Mouse (Mus musculus) neutrophil, adult 5-6 weeks (primary cell): ENCODE results near the gene Cadps. TPM values are rescaled to one million over a fixed set of nuclear protein-coding genes. Genes with fewer than 3 reads are reported as not detected.
"Not testable (repeated sequence)": the region's sequence is repeated elsewhere in the genome, so short reads cannot be mapped to it uniquely, and the experiment has no call there.

Source experiments
- ATAC-seq: fragments of 151-379, 151-347 bp; 2 replicates; pipeline ENCODE4 v1.8.0; 2017; ENCODE audit warnings: mild to moderate bottlenecking, moderate TSS enrichment; ENCODE audit not compliant: insufficient number of reproducible peaks, poor library complexity, low FRiP score, severe bottlenecking; ENCODE audit errors: extremely low read depth
- total RNA-seq: library from RNA; stranded (forward); fragments of 200-1000 nt; gene quantifications from 2 replicates; pipeline ENCODE4 v1.2.3, GENCODE M21; 2017

Gene Cadps
- total RNA-seq, 1 experiment from 2014 or later: not detected

- ATAC-seq: no peak
Measured at GRCm38 (mm10) chr14:12607025-12607424, 215.9 kb downstream of the Cadps start.

- no peak for ATAC-seq
Measured at GRCm38 (mm10) chr14:12606202-12606601, 216.7 kb downstream of the Cadps start.

DNA sequence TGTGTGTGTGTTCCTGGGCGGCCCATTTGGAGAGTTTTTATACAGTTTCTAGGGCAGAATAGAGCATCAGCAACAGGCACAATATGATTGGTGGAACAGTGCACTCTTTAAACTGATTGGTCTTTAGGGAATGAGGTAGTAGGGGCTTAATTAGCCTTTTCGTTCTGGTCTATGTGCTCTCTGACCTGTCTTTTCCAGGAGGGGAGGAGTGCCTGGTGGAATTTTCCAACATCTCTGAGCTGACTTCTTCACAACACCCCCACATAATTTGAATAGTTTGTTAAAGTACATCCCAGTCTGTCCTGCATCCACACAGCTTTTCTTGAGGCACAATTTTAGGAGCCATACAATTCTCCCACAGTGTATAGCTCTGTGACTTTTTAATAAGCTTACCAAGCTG lies 220.8 kb downstream of the Cadps start:
- no peak for ATAC-seq

GRCm38 (mm10) chr14:12595326-12595725 lies 227.6 kb downstream of the Cadps start:
- no peak for ATAC-seq

DNA sequence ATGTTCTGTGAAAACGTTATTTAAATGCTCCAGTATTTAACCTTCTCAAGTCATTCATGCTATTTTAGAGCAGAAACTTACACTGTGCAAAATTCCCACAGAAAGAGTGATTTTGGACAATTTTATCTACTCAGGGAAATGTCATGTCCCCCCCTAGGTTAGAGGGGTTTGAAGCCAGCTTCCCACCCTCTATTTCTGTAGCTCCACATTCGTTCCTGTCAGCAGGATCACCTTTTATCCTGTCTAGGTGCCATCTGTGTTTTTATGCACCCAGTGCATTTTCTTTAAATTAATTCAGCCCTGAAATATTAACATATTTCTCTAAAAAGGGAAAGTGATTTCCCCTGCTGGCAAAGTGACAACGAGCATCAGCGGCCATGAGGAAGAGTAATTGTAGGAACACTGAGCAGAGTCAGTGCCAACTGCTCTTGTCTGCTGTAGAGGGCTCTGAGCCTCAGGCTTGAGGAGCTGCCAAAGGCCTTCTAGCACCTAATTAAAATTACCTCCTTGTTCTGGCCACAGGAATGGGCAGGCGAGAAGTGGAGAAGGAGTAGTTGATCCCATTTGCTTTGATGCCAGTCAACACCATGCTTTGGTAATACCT lies 230.3 kb downstream of the Cadps start:
- ATAC-seq: no peak

DNA sequence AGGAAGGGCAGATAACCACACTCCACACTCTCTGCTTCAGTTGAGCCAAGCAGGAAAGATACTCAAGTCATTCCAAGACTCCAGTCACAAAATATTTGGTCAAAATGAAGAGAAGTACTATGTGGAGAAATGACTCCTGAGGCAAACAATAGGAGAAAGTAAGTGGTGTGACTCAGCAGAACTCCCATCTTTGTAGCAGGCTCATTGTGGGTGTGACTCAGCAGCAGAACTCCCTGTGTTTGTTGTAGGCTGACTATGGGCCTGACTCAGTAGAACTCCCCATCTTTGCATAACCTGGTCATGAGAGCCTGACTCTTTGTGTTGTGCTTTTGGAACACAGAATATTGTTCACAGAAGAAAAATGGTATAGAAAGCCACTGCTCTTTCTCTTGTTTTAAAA lies 231.1 kb downstream of the Cadps start:
- no peak for ATAC-seq

DNA sequence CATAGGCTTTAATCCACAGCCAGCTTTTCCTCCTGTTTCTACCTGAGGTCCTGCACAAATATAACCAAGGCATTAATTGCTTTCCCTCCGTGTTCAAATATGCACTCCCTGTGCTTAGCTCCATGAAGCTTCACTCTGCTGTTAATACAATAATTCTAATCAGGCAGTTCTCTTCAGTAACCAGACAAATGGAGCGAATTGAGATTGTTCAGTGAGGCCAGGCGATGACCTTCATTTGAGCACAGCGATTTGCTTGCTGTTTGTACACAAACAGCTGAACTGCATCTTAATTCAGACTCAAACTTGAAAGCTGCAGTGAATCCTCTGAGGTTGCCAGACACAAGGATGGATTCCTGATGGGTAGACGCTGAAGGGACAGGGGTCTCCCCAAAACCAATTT lies 239.3 kb downstream of the Cadps start:
- no peak for ATAC-seq

- ATAC-seq: no peak
Measured at GRCm38 (mm10) chr14:12581657-12582056, 241.2 kb downstream of the Cadps start.

- no peak for ATAC-seq
Measured at GRCm38 (mm10) chr14:12580786-12581185, 242.1 kb downstream of the Cadps start.

DNA sequence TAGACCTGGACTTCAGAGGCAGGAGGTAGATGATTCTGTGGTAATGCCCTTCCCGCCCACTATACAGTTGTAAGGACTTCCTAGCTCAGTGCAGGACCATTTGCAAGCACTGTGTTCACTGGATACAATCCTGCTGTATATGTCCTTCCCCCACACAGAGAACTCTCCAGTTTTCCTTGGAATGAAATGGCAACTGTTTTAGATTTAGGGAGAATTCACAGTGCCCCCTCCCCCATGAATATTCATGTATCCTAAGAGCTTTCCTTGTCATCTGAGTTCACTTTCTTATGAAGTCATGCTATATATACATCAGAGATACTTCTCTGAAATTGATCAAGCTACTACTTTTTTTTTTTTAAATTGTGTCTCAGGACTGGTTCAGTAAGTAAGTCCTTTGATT lies 244.7 kb downstream of the Cadps start:
- no peak for ATAC-seq

- no peak for ATAC-seq
Measured at GRCm38 (mm10) chr14:12577475-12578140, 245.3 kb downstream of the Cadps start.

GRCm38 (mm10) chr14:12575105-12575504 lies 247.8 kb downstream of the Cadps start:
- ATAC-seq: no peak

DNA sequence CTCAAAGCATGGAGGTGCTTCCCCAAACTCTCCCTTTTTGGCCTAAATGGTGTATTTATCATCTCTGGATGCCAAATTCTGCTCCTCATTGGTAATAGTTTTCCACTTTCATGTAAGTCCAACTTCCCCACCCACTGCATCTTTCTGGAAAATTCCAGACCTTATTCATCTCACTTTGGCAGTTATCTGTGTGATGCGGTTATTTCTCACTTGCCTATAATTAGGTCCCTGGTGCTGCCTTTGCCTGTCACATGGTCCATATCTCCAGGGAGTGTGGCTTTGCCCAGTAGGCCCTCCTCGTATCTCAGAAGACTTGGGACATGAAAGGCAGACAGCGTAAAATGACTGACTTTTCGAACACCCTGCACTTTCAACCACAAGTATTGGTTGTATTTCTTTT lies 248.5 kb downstream of the Cadps start:
- no peak for ATAC-seq

GRCm38 (mm10) chr14:12561730-12562129 lies 261.1 kb downstream of the Cadps start:
- not testable (repeated sequence) for ATAC-seq

DNA sequence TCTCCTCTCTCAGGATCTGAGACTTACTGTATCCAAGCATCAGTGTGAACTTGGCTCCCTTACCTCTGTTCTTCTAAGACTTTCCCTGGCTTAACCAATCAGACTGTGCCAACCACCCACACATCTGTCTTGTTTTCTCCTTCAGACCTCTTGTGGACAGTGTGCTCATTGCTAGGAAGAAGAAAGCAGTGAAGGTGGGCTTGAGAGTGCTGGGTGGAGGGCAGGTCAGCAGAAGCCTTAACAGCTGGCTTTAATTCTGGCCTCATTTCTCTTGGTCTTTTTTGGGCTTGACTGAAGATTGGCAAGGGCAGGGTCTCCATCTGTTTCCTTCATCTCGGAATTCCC lies 262.7 kb downstream of the Cadps start:
- no peak for ATAC-seq

GRCm38 (mm10) chr14:12559574-12560232 lies 263.2 kb downstream of the Cadps start:
- no peak for ATAC-seq

GRCm38 (mm10) chr14:12558920-12559573 lies 263.8 kb downstream of the Cadps start:
- ATAC-seq: no peak

- no peak for ATAC-seq
Measured at GRCm38 (mm10) chr14:12554486-12554885, 268.4 kb downstream of the Cadps start.

GRCm38 (mm10) chr14:12551353-12551752 lies 271.5 kb downstream of the Cadps start:
- ATAC-seq: no peak

DNA sequence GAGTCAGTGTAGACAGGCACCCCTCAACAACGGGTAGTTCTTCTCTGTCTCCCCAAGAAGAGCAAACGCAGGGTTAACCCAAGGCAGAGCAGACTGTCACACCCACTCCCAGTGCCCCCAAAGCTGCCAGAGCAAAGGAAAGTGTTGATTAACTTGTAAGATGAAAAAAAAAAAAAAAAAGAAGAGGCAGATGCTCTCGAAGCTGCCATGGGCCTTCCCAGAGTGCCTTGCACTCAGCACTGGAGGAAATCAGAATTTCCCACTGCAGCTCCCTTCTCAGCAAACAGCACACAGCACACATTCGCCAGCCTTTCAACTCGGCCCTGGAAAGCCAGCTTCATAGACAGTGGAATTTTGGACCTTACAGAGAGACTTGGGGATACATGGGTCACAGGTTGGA lies 271.9 kb downstream of the Cadps start:
- ATAC-seq: no peak
